Mouse (Mus musculus): ENCODE measurements around the gene Pex16. TPM values are rescaled to one million over a fixed set of nuclear protein-coding genes. Genes with fewer than 3 reads are reported as not detected.

Pex16 gene
- polyA plus RNA-seq, 1 experiment from 2014 or later: 23.7 TPM

DNA sequence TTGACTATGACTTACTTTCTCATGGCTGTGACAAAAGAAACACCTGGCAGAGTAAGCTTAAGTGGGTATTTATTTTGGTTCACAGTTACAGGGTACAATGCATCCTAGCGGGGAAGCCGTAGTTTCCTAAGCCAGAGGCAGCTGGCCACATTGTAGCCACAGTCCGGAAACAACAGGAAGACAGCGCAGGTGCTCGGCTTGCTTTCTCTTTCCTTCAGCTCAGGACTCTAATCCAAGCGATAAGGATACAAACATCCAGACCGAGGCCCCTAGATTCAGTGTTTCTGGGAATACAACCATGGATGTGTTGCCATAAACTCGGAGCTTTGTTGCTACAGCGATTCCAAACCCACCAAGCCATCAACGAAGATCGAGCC is 1.1 kb upstream of the Pex16 start:
- no peaks in the 10 kb centered on the region for H3K9me3 ChIP-seq (replicated peaks; ENCODE audit: control insufficient read depth, low read length)
- no peak overlapping the region for H3K27ac ChIP-seq (ENCODE audit: low read length)
- WGBS (ENCODE audit: insufficient replicate concordance): 58% methylated on average over 11 of the region's 11 CpGs
- H3K27me3 ChIP-seq (ENCODE audit: control insufficient read depth, insufficient read depth, low read depth, low read length): peaks cover 33% of the 10 kb centered on the region
- ATAC-seq (ENCODE audit: low read depth): no peak
- H3K4me1 ChIP-seq (ENCODE audit: control insufficient read depth, low read depth, low read length): peaks cover 21% of the 10 kb centered on the region
- H3K4me2 ChIP-seq (ENCODE audit: low read depth, low read length): no peak overlapping the region
- no peak overlapping the region for H3K9ac ChIP-seq (ENCODE audit: low read depth, low read length)
- peaks cover 5% of the 10 kb centered on the region for H3K36me3 ChIP-seq (ENCODE audit: control insufficient read depth, insufficient read depth)
- no peak overlapping the region for H3K4me3 ChIP-seq (ENCODE audit: low read depth, low read length)

- no peaks in the 10 kb centered on the region for H3K9me3 ChIP-seq (replicated peaks; ENCODE audit: control insufficient read depth, low read length)
- peak overlapping the region; percentile 86 for H3K27ac ChIP-seq (ENCODE audit: low read length)
- H3K36me3 ChIP-seq (ENCODE audit: control insufficient read depth, insufficient read depth): peaks cover 19% of the 10 kb centered on the region
- H3K4me3 ChIP-seq (ENCODE audit: low read depth, low read length): peak overlapping the region; percentile 93
- peak; percentile 93 for ATAC-seq (ENCODE audit: low read depth)
- H3K4me2 ChIP-seq (ENCODE audit: low read depth, low read length): peak overlapping the region; percentile 99
- under 1% methylated on average over 29 of the region's 29 CpGs for WGBS (ENCODE audit: insufficient replicate concordance)
- peaks cover 22% of the 10 kb centered on the region for H3K27me3 ChIP-seq (ENCODE audit: control insufficient read depth, insufficient read depth, low read depth, low read length)
- peaks cover 21% of the 10 kb centered on the region for H3K4me1 ChIP-seq (ENCODE audit: control insufficient read depth, low read depth, low read length)
- H3K9ac ChIP-seq (ENCODE audit: low read depth, low read length): peak overlapping the region; percentile 87
These were observed 685 bp downstream of the Pex16 start for GRCm38 (mm10) chr2:92375099-92375623.

- no peak for ATAC-seq (ENCODE audit: low read depth)
These were observed 1.3 kb downstream of the Pex16 start for GRCm38 (mm10) chr2:92375788-92376187.

DNA sequence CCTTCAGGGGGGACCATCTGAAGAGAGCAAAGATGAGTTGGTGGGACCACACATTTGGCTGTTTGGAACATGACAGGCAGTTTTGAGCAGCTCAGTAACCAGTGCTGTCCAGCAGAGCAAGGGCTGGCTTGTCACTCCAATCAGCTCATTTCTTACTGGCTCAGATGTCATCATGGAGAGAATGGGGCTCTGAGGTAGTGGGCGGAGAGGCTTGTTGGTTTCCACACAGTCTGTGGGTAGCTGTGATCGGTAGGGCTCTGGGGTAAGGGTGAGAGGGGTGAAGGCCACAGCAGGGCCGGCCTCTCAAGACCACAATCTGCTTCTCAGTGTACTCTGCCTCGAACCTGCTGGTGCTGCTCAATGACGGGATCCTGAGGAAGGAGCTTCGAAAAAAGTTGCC is 1.8 kb downstream of the Pex16 start:
- H3K9me3 ChIP-seq (replicated peaks; ENCODE audit: control insufficient read depth, low read length): no peaks in the 10 kb centered on the region
- peak overlapping the region; percentile 93 for H3K4me3 ChIP-seq (ENCODE audit: low read depth, low read length)
- H3K4me2 ChIP-seq (ENCODE audit: low read depth, low read length): peak overlapping the region; percentile 99
- peak overlapping the region; percentile 87 for H3K9ac ChIP-seq (ENCODE audit: low read depth, low read length)
- no peak for ATAC-seq (ENCODE audit: low read depth)
- 61% methylated on average over 6 of the region's 6 CpGs for WGBS (ENCODE audit: insufficient replicate concordance)
- peak overlapping the region; percentile 86 for H3K27ac ChIP-seq (ENCODE audit: low read length)
- H3K36me3 ChIP-seq (ENCODE audit: control insufficient read depth, insufficient read depth): peaks cover 25% of the 10 kb centered on the region
- peaks cover 11% of the 10 kb centered on the region for H3K27me3 ChIP-seq (ENCODE audit: control insufficient read depth, insufficient read depth, low read depth, low read length)
- peaks cover 21% of the 10 kb centered on the region for H3K4me1 ChIP-seq (ENCODE audit: control insufficient read depth, low read depth, low read length)

More at GRCm38 (mm10) chr2:92375788-92376187, 1.3 kb downstream of the Pex16 start:
- Histone ChIP-seq H3K9me3 (replicated peaks; ENCODE audit: control insufficient read depth, low read length) (no peaks in the 10 kb centered on the region), H3K4me2 (ENCODE audit: low read depth, low read length) (peak overlapping the region; percentile 99), H3K36me3 (ENCODE audit: control insufficient read depth, insufficient read depth) (peaks cover 20% of the 10 kb centered on the region), H3K27ac (ENCODE audit: low read length) (peak overlapping the region; percentile 86), H3K4me1 (ENCODE audit: control insufficient read depth, low read depth, low read length) (peaks cover 21% of the 10 kb centered on the region), H3K4me3 (ENCODE audit: low read depth, low read length) (peak overlapping the region; percentile 93), H3K27me3 (ENCODE audit: control insufficient read depth, insufficient read depth, low read depth, low read length) (peaks cover 16% of the 10 kb centered on the region), H3K9ac (ENCODE audit: low read depth, low read length) (peak overlapping the region; percentile 87)
- 5% methylated on average over 10 of the region's 10 CpGs for WGBS (ENCODE audit: insufficient replicate concordance)

DNA sequence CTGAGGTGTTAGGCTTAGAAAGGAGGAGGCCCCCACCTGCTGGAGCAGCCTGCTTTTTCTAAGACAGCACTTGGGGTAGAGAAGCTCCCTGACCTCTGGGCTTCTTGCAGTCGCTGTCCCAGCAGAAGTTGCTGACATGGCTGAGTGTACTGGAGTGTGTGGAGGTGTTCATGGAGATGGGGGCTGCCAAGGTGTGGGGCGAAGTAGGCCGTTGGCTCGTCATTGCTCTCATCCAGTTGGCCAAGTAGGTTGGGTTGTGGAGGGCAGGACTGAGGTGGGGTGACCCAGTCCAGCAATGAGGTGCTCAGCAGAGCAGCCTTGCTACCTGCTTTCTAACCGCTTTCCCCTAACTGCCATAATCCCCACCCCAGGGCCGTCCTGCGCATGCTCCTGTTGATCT is 2.8 kb downstream of the Pex16 start:
- Histone ChIP-seq H3K4me2 (ENCODE audit: low read depth, low read length) (no peak overlapping the region), H3K9ac (ENCODE audit: low read depth, low read length) (no peak overlapping the region), H3K4me1 (ENCODE audit: control insufficient read depth, low read depth, low read length) (peaks cover 20% of the 10 kb centered on the region), H3K4me3 (ENCODE audit: low read depth, low read length) (no peak overlapping the region), H3K27me3 (ENCODE audit: control insufficient read depth, insufficient read depth, low read depth, low read length) (peaks cover 5% of the 10 kb centered on the region), H3K36me3 (ENCODE audit: control insufficient read depth, insufficient read depth) (peaks cover 27% of the 10 kb centered on the region), H3K27ac (ENCODE audit: low read length) (no peak overlapping the region), H3K9me3 (replicated peaks; ENCODE audit: control insufficient read depth, low read length) (no peaks in the 10 kb centered on the region)
- 78% methylated on average over 7 of the region's 7 CpGs for WGBS (ENCODE audit: insufficient replicate concordance)
- ATAC-seq (ENCODE audit: low read depth): no peak

DNA sequence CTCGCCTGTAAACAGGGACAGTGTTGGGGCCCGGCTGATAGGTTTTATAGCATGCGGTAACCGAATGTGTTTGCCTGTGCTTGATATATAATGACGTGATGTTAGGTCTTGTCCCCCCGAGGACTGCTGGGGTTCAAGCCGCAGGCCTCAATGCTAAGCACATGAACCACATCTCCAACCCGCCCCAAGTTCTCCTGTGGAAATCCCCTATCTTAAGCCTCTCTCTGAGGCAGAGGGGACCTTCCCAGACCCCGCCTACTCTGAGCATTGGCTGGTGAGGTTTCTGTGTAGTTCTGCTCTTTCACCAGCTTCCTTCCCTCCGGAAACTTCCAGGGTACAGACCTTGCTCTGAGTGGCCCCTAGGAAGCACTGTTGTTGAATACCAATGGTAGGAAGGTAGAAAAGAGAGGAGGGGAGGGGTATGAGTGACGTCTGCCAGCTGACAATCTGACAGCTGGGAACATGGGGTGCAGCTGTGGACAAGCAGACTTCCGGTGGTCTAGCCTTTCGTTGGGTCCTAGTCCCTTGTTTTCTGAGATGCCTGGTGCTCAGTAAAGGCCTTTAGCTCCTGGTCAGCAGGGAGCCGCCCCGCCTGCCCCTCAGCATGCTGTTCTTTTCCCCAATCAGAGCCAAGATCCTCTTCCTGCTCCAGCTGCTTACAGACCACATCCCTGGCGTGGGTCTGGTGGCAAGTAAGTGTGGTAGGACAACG is 5.5 kb downstream of the Pex16 start:
- H3K27ac ChIP-seq (ENCODE audit: low read length): no peak overlapping the region
- peaks cover 10% of the 10 kb centered on the region for H3K4me1 ChIP-seq (ENCODE audit: control insufficient read depth, low read depth, low read length)
- no peak overlapping the region for H3K4me3 ChIP-seq (ENCODE audit: low read depth, low read length)
- WGBS (ENCODE audit: insufficient replicate concordance): 73% methylated on average over 17 of the region's 17 CpGs
- H3K9ac ChIP-seq (ENCODE audit: low read depth, low read length): no peak overlapping the region
- no peaks in the 10 kb centered on the region for H3K9me3 ChIP-seq (replicated peaks; ENCODE audit: control insufficient read depth, low read length)
- H3K27me3 ChIP-seq (ENCODE audit: control insufficient read depth, insufficient read depth, low read depth, low read length): no peaks in the 10 kb centered on the region
- peaks cover 27% of the 10 kb centered on the region for H3K36me3 ChIP-seq (ENCODE audit: control insufficient read depth, insufficient read depth)
- H3K4me2 ChIP-seq (ENCODE audit: low read depth, low read length): no peak overlapping the region
- no peak for ATAC-seq (ENCODE audit: low read depth)

- 78% methylated on average over 6 of the region's 6 CpGs for WGBS (ENCODE audit: insufficient replicate concordance)
- Histone ChIP-seq H3K4me2 (ENCODE audit: low read depth, low read length) (no peak overlapping the region), H3K27me3 (ENCODE audit: control insufficient read depth, insufficient read depth, low read depth, low read length) (no peaks in the 10 kb centered on the region), H3K36me3 (ENCODE audit: control insufficient read depth, insufficient read depth) (peaks cover 27% of the 10 kb centered on the region), H3K4me1 (ENCODE audit: control insufficient read depth, low read depth, low read length) (peaks cover 10% of the 10 kb centered on the region), H3K9me3 (replicated peaks; ENCODE audit: control insufficient read depth, low read length) (no peaks in the 10 kb centered on the region), H3K4me3 (ENCODE audit: low read depth, low read length) (no peak overlapping the region), H3K27ac (ENCODE audit: low read length) (no peak overlapping the region), H3K9ac (ENCODE audit: low read depth, low read length) (no peak overlapping the region)
- no peak for ATAC-seq (ENCODE audit: low read depth)
These were observed 6.1 kb downstream of the Pex16 start for GRCm38 (mm10) chr2:92380495-92381050.

DNA sequence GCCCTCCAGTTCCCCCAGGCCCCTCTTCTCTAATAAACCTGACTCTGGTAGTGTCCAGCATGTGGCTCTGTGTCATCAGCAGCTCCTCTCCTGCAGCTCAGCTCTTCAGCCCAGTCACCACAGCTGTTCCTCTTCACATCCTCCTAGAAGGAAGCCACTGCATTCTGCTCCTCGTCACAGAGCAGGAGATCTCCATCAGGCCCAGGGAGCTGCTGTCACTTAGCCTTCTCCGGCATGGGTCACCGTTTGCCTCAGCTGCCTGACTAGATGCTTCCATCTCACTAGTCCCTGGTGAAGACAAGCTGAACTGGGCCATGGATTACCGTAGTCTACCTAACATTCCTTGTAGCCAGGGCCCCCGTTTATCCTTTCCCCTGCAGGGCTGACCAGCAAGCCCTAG is 6.7 kb downstream of the Pex16 start:
- H3K36me3 ChIP-seq (ENCODE audit: control insufficient read depth, insufficient read depth): peaks cover 27% of the 10 kb centered on the region
- H3K27ac ChIP-seq (ENCODE audit: low read length): no peak overlapping the region
- no peaks in the 10 kb centered on the region for H3K9me3 ChIP-seq (replicated peaks; ENCODE audit: control insufficient read depth, low read length)
- H3K4me2 ChIP-seq (ENCODE audit: low read depth, low read length): no peak overlapping the region
- H3K4me3 ChIP-seq (ENCODE audit: low read depth, low read length): no peak overlapping the region
- H3K4me1 ChIP-seq (ENCODE audit: control insufficient read depth, low read depth, low read length): peaks cover 5% of the 10 kb centered on the region
- 80% methylated on average over 5 of the region's 5 CpGs for WGBS (ENCODE audit: insufficient replicate concordance)
- H3K9ac ChIP-seq (ENCODE audit: low read depth, low read length): no peak overlapping the region
- ATAC-seq (ENCODE audit: low read depth): no peak
- H3K27me3 ChIP-seq (ENCODE audit: control insufficient read depth, insufficient read depth, low read depth, low read length): no peaks in the 10 kb centered on the region

GRCm38 (mm10) chr2:92381901-92382588 is 7.6 kb downstream of the Pex16 start, which contains the start of gene 1700029I15Rik:
1700029I15Rik (plus strand) TSS chr2:92382538.
- ATAC-seq (ENCODE audit: low read depth): no peak
- H3K4me3 ChIP-seq (ENCODE audit: low read depth, low read length): no peak within 1 kb of the TSS
- no peak within 1 kb of the TSS for H3K27ac ChIP-seq (ENCODE audit: low read length)
- peaks cover 27% of the 10 kb centered on the region for H3K36me3 ChIP-seq (ENCODE audit: control insufficient read depth, insufficient read depth)
- H3K27me3 ChIP-seq (ENCODE audit: control insufficient read depth, insufficient read depth, low read depth, low read length): no peaks in the 10 kb centered on the region
- no peaks in the 10 kb centered on the region for H3K9me3 ChIP-seq (replicated peaks; ENCODE audit: control insufficient read depth, low read length)
- H3K4me2 ChIP-seq (ENCODE audit: low read depth, low read length): no peak within 1 kb of the TSS
- WGBS (ENCODE audit: insufficient replicate concordance): 72% methylated on average over 5 of the region's 5 CpGs
- H3K9ac ChIP-seq (ENCODE audit: low read depth, low read length): no peak within 1 kb of the TSS
- H3K4me1 ChIP-seq (ENCODE audit: control insufficient read depth, low read depth, low read length): no peaks in the 10 kb centered on the region
